Mouse (Mus musculus) induced T-regulatory cell, adult 2 months (primary cell): ENCODE data around the gene Sit1.

Source experiments
- DNase-seq: peaks from one replicate; pipeline ENCODE4 v3.0.0-alpha.2; 2012; ENCODE audit warnings: low read depth

Gene Sit1

DNA sequence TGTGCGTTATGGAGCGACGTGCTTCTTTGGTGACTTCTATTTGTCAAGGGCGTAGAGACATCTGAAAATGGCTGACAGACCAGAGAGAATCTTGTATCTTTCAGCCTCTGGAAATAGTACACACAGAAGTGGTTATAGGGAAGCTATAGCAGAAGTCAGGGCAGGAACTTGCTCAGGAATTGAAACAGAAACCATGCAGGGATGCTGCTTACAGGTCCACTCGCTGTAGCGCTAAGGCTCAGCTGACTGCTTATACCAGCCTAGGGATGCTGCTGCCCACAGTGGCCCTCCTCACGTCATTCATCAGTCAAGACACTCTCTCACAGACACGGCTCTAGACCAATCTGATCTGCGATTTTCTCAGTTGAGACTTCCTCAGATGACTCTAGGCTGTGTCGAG lies 13.2 kb downstream of the Sit1 start:
- no peak for DNase-seq

DNA sequence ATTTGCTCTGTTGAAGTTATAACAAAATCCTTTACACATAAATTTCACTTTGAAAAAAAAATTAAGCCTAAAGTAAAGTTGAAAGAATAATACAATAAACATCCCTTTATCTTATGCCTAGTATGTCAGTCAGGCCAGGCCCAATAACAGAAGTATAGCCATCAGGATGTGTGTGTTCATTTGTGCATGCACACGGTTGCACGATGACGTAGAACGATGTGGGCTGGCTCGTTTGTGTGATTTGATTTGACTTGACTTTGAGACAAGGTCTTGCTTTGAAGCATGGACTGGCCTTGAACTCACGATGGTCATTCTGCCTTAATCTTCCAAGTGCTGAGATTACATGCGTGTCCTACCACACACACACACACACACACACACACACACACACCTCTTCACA lies 16.7 kb downstream of the Sit1 start:
- no peak for DNase-seq

DNA sequence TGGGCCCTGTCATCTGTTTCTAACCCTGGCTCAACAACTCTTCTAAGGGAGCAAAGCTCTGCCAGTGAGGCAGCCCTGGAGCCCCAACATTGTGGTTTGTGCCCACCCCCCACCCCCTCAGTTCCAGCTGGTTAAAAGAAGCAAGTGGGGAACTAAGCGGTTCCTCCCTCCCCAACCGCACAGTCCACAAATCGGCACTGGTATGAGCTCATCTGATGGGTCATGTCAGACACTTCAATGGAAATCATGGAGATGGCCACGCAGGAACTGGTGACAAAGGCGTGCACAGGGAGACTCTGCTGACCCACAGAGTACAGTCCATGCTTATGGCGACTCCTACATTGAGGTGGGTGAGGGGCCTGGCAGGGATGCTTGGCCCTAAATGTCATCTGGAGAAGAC lies 17.6 kb downstream of the Sit1 start:
- DNase-seq, result no peak

DNA sequence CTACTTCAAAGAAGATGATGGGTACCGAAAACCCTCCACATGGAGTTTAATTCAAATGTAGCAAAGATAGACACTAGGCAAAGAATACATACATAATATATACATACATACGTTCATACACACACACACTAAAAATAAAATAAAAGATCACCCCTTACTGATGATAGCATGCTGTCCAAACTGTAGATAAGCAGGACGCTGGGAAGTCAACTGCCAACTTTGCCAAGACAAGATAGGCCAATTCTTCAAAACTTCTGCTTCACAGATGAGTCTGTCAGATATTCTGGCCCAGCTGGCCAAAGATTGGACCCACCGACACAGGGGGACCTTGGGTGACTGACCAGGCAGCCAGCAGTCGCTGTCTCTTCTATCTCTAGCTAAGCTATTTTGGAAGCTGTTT lies 20.4 kb downstream of the Sit1 start:
- DNase-seq, result no peak

DNA sequence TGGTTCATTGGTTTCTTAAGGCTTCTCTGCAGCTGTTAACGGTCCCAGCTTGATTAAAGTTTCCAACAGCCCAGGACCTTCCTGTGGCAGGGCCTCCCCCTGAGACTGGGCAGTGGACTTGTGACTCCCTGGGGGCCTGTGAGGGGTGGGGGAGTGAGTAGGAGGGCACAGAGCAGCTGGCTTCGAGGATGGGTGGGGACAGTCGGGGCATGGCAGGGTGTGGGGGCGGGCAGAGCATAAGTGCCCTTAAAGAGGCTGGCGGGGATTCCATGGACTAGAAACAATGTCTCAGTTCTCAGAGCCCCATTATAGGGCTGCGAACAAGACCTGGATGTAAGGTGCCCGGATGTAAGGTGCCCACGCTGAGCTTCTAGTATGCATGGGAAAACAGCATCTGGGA lies 26.4 kb downstream of the Sit1 start:
- DNase-seq, result peak; percentile 62

DNA sequence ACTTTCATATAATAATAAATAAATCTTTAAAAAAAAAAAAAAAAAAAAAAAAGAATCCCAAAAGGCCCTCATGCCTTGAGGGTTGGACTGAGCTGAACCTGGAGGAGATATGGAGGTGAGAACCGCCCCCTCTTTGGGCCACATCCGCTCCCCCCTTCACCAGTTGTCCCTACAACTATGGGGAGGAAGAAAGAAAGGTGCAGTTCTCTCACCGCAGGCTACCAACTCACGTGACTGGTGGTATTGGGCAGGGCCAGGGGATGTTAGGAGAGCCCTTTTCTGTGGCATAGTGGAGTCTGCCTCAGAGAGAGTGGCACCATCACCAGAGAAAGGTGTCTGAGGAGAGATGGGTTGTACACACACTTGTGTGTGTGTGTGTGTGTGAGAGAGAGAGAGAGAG lies 27.1 kb downstream of the Sit1 start:
- DNase-seq, result peak; percentile 86

DNA sequence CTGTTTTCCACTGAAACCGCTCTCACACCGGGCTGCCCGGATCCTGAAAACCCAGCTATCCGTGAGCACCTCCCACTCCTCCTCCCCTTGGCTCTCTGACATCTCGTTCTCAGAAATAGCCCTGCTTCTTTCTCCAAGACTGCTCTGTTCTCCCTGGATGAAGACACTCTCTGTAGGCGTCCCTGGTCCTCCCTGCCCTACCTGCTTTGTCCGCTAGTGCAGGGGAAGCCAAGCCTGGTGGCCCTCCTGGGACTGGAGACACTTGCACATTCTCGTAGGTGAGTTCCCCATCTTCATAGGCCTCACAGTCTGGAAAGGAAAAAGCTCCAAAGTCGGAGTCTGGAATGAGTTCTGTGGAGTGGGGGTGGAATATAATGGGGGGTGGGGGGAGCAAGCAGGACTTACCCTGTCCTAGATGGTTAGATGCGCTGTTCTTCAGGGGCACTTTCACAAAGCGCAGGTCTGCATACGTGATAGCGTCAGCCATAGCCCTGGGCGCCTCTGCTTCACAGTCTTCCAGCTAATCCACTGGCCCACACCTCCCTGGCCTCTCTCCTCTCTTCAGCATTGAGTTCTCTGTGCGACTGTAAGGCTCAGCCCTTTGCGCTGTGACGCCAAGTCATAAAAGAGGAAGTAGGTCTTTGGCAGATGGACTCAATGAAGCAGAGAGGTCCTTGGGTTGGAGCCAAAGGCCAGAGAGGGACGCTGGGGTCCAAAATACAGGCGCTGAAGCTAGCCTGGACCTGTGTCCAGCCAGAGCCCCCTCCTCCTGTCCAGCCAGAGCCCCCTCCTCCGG lies 29.3 kb downstream of the Sit1 start, which contains the start of gene Cd72:
Gene Cd72 (minus strand): TSS at position 588 of the 796 bp plus-strand sequence.
- DNase-seq, result peak; percentile 54

DNA sequence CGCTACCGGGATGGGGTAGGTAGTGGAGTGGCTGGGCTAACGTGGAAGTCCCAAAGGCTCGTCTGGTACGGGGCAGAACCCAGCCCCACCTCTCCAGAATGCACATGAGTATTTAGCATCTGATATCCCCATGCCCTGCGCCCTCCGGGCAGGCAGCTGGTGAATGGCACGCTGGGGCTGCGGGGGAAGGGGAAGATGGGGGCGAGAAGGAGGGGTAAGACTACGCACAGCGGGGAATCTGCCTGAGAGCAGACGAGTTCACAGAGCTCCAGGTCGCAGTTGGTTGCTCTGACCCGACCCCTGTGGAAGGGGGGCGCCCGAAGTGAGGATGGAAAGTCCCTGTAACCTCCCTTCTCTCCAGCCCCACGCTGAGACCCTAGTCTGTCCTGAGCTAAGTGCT lies 30.1 kb downstream of the Sit1 start:
- peak; percentile 39 for DNase-seq

DNA sequence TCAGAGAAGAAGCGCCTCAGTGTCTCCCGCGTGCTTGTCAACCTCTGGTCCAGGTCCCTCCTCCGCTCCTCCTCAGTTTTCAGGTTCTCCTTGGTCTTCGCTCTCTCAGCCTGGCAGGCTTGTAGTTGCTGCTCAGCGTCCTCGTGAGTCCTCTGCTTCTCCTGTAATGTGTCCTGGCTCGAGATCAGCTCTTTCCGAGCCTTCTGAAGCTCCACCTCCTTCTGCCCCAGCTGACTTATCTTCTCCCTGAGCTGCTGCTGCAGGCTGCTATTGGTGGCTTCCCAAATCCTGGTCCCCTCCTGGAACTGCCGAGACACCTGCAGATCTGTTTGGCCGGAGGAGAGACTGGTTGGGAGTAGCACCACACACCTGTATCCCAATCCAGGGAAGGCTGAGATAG lies 31.2 kb downstream of the Sit1 start:
- DNase-seq, result no peak

DNA sequence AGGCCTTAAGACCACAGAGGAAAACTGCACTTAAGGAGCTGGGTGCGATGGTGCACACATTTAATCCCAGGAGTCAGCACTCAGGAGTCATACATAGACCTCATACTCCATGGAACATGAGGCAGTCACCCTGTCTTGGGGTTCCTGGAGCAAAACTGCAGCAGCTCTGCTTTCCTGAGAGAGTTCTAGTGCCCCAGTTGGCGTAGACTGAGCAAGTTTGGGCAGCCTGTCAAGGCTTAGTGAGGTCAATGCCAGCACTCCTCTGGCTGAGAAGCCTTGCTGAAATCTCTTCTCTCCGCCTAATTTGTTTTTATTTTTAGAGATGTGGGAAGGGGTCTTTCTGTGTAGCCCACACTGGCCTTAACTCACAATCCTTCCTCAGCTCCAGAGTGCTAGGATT lies 35.0 kb downstream of the Sit1 start:
- no peak for DNase-seq

DNA sequence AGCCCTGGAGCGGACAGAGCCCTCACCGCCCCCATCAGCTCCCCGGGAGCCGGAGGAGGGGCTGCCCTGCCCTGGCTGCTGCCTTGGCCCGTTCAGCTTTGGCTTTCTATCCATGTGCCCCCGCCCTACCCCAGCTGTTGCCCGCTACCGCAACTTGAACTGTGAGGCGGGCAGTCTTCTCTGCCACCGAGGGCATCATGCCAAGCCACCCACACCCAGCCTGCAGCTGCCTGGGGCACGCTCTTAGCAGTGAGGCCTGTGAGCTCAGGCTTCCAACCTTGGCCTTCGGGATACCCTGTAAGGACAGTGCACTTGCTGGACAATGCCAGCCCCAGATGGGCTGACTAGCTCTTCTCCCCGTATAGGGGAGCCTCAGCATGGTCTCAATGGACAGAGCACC lies 36.3 kb downstream of the Sit1 start:
- DNase-seq, result no peak

DNA sequence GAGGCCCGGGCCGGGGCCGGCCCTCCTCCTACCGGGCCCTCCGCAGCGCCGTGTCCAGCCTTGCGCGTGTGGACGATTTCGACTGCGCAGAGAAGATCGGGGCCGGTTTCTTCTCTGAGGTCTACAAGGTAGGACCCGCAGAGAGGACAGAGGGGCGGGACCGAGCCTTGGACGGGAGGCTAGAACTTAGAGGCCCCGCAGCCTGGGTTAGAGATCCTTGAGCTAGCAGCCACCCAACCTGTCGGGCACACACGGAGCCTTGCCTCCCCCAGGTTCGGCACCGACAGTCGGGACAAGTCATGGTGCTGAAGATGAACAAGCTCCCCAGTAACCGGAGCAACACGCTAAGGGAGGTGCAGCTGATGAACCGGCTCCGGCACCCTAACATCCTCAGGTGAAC lies 40.0 kb downstream of the Sit1 start:
- DNase-seq, result peak; percentile 54

DNA sequence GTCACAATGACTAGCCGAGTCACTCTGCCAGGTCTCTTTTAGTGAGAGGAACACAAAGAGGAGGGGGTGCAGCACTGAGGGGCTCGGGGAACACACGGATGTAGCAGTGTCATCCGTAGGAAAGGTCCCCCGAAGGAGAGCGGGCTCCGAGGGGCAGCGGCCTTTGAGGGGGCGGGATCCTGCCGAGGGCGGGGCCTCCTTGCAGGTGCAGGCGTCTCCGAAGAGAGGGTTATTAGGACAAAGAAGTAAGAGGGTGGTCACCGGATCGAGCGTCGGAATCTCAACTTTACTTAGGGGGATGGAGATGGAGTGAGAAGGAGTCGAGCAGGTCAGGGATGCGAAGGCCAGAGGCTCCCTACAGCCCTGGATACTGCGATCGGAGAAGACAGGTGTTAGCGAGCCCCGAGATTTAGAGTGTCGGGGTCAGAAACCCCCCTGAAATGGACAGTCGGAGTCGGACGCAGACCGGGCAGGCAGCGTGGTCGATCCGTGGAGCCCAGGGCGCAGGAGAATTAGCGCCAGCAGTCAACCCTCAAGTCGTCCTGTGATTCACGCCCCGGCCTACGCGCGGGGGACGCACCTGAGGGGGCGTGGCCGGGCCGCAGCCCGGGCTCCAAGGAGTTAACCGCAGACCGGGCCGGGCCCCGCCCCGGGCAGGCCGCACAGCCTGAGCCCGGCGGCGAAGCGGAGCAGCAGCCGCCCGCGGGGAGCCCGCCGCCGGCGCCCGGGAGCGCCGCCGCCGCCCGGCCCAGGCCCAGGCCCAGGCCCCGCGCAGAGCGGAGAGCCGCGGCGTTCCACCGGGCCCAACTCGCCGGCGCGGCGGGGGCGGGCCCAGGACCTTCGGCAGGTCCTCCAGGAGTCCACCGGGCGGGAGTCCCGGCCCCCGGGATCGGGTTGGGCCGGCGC lies 40.8 kb downstream of the Sit1 start:
- peak; percentile 87 for DNase-seq

DNA sequence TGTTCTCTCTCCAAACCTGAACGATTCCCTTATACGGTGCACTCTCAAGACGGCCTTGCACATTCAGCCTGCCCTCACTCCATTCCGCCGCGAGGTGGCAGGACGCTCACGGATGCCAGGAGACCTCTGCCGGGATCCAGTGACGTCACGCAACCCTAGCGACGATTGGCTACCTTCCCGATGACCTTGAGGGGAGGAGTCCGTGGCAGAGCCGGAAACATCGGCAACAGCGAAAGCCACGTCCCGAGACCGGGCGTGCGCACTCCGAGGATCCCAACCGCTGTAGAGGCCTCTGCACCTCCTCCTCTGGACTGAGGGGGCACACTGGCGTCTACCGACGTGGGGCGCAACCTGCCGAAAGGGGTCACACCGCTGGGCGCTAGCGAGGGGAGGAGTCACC lies 41.5 kb downstream of the Sit1 start:
- DNase-seq, result peak; percentile 100

DNA sequence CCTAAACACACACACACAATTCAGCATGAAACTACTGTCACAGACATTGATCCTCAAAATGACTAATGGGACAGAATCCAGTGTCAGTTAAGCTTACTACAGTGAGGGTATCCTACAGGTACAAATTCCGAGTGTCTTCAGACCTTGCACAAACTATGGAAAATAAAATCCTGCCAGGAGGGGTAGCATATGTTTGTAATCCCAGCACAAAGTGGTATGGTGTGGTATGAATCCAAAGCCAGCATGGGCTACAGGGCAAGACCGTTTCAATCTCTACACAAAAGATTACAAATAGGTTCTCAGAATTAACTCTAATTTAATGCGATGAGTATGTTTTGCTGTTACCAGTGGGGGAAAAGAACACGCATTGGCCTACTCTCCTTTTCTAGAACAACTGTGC lies 41.9 kb downstream of the Sit1 start, which contains the start of gene Tesk1:
Gene Tesk1 (plus strand): TSS at position 301 of the 400 bp plus-strand sequence.
- DNase-seq, result no peak

DNA sequence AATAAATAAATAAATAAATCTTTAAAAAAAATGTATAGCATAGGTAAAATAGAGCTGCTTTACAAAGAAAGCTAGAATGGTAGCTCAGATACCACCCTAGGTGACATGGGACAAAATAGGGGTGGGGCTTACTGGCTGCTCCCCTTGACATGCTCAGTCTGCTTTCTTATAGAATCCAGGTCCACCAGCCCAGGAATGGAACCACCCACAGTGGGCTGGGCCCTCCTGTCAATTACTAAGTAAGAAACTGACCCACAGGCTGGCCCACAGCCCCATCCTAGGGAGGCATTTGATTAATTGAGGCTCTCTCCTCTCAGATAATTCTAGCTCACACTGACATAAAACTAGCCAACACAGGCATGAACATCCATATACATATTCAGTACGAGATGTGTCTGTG lies 50.7 kb downstream of the Sit1 start:
- DNase-seq, result no peak
